Mouse (Mus musculus): ENCODE data around the gene Psmd3.
"Not testable (repeated sequence)": the region's sequence is repeated elsewhere in the genome, so short reads cannot be mapped to it uniquely, and the experiment has no call there.

Psmd3 gene

DNA sequence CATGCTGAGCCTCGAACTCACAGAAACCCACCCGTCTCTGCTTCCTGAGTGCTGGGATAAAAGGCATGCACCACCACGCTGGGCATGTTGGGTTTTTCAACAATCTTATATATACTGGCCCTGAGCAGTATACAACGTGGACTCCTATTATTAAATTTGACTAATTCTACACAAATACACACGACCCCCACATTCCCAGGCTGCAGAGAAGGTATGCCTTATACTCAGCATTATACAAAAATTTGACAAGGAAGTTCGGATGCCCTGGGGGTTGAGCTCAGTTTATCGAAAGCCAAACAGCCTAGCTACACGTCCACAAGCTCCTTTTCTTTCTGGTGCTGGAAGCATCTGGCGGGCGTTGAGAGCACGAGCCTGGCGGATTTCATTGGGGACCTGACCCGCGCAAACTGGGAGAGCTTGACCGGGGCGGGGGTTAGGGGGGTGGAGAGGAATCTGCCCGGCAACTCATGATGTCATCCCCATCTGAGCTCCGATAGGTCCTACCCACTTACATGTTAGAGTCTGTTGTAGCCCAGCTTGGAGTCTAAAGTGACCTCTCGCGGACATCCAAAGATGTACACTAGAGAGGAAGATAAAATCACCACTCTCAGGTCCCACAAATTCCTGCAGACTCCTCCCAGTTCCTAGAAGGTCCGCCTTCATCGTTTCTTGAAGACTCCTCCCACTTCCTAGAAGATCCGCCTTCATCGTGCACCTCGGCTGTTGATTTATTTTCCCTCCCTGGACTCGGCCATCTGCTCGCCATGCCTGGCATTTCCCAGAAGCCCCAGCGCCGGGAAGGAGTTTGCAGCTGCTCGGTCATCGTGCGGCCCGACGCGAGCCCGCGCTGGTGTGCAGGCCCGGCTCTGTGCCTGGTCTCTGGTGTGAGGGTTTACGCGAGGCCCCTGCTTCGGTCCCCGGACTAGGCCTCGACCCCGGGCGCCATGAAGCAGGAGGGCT lies at the start of gene Psmd3:
TSS of gene Psmd3 (plus strand) at position 769 of the 960 bp plus-strand sequence.
- DNase-seq: peak; percentile 90 to 93

DNA sequence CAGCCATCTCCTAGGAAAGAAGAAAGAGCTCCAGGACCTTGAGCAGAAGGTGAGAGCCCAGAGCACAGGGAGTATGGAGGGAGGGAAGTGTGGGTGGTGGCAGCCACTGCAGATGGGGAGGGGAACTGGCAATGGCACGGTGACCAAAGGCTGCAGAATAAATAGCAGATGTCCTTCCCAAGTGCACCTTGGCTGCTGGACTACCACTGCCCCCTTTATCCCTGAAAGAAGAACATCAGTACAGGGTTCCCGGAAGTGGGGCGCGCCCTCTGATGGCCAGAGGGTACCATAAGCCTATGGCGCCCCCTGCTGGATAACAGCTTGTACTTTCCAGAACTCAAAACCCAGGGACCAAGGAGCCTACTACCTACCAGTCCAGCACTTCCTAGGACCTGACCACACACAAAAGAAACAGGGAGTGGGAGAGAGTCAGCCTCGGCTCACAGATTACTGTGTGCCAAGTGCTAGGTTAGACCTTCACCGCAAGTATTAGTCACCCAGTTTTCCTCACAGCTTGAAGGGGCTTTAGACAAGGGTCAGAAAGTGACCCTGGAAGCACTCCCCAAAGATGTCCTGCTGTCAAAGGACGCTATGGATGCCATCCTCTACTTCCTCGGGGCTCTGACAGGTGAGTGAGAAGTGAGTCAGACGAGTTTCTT lies 46.9 kb upstream of the Psmd3 start:
- peak; percentile 6 to 19 for DNase-seq

DNA sequence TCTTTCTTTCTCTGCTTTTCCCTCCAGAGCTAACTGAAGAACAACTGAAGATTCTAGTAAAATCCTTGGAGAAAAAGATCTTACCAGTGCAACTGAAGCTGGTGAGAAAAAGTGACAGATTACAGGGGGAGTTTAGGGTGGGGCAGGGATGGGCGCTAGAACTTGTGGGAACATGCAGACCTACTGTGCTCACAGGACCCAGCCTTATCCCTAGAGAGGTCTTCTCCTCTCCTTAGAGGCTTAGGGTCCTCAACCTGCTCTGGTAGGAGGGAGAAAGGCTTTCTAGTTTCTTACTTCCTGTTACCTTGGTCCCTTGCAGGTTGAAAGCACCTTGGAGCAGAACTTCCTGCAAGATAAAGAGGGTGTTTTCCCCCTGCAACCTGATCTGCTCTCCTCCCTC lies 44.9 kb upstream of the Psmd3 start:
- DNase-seq: no peak

DNA sequence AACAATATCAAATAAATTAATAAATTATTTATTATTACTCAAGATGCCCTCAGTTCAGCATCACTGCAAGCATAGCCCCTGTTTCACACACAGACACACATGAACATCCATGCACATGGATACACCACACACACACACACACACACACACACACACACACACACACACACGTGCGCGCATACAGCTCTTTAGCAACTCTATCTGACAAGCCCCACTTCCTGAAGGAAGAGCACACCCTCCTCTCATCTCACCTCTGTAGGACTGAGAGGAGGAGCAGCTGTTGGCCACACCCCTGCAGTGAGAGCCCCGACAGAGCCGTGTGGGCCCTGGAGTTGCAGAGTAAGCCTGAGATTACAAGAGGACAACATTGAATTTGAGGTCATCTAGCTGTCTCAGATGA lies 42.3 kb upstream of the Psmd3 start:
- no peak for DNase-seq

DNA sequence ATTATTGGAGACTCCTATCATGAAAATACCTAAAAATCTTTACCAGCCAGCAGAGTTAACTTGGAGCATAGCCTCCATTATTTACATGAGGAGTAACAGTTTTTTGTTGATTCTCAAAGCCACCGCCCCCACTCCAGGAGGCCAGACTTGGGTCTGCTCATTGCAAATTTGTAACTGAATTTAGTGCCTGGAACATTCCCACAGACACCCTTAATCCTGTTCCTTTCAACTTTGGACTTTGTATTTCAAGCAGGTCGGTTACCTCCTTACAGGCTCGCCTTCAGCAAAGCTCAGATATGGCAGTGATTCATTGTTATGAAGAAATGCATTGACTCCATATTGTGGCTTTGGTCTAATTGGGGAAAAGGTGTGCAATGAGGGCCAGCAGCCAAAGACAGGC lies 37.6 kb upstream of the Psmd3 start:
- DNase-seq: no peak

DNA sequence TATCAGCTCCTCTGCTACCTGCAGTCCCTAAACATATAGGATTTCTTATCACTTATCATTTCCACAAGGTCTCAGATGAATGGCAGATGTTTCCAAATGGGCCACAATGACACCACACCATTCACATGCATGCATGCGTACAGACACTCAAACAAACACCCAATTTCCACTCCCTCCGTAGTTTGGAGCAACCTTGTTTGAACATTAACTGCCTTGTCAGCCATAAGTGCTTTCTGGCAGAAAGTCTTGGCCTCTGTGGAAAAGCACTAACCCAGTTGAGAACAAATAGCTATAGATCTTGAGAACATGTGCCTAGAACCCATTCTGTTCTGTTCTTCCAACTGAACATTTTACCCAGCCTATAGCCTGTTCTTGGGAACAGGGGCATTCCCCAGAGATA lies 36.4 kb upstream of the Psmd3 start:
- no peak for DNase-seq

DNA sequence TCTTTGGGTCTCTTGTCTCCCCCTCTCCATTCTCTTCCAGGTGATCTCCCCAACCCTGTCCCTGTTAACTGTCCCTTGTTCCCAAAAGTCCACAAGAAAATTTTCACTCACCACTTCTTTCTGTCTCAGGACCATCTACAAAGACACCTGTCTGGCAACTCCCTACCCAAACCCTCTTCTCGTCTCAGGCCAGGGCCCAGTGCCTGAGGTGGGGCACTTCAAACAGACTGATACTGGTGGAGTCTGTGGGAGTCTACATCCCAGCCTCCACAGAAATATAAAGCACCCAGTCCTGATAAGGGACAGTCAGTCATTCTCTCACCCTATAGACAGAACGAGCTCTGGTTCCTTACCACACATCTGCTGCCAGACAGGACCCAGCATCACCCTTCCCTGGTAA lies 35.9 kb upstream of the Psmd3 start, which contains the start of gene Gsdma2:
TSS of gene Gsdma2 (plus strand) at position 301 of the 400 bp plus-strand sequence.
- no peak for DNase-seq

DNA sequence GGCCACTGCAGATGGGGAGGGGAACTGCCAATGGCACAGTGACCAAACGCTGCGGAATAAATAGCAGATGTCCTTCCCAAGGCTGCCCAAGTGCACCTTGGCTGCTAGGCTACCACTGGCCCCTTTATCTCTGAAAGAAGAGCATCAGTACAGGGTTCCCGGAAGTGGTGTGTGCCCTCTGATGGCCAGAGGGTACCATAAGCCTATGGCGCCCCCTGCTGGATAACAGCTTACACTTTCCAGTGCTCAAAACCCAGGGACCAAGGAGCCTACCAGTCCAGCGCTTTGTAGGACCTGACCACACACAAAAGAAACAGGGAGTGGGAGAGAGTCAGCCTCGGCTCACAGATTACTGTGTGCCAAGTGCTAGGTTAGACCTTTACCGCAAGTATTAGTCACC lies 27.3 kb upstream of the Psmd3 start:
- DNase-seq: peak; percentile 10 to 28

DNA sequence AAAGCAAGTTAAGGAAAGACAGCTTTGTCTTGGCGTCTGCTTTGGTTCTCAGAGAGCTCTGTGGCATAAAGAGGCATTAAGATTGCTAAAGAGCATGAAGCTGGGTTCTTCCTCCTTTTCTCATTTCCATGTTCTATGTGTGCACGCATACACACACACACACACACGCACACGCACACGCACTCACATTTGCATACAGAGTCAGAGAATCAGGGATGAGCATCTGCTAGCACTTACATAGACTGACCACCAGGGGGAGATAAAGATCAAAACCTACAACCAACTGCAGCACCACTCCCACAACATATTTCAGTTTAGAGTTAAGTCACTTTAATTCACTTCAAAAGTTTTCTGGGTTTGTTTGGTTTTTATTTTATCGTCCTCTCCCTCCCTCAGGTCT lies 21.8 kb upstream of the Psmd3 start:
- DNase-seq: no peak

DNA sequence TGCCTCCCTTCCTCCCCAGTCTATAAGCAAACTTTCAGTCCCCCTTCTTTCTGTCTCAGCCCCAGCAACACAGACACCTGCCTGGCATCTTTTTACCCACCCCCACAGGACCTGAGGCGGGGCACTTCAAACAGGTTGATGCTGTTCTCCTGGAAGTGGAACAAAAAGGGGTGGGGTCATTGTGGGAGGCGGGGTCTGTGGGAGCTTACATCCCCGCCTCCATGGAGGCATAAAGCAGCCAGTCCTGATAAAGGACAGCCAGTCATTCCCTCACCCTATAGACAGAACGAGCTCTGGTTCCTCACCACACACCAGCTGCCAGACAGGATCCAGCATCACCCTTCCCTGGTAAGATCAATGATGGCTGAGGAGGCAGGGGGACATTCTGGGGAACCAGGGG lies 18.3 kb upstream of the Psmd3 start, which contains the start of gene Gsdma:
TSS of gene Gsdma (plus strand) at position 261 of the 400 bp plus-strand sequence.
- no peak for DNase-seq

DNA sequence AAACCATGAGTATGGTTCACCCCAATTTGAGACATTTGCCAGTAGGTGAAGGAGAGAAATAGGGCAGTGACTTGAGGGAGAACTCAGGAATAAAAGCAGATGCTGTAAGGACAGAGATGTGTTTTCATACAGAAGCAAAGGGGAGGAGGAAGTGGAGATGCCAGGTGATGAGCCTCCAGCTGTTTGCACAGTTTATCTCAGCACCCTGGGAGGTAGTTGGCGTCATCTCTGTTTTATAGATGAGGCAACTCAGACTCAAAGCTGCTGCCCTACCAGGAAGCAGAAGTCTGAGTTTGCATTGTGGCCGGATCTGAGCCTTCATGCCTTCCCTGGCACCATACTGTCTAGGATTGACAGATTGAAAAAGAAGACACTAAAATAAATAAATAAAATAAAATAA lies 13.4 kb upstream of the Psmd3 start:
- DNase-seq: no peak

DNA sequence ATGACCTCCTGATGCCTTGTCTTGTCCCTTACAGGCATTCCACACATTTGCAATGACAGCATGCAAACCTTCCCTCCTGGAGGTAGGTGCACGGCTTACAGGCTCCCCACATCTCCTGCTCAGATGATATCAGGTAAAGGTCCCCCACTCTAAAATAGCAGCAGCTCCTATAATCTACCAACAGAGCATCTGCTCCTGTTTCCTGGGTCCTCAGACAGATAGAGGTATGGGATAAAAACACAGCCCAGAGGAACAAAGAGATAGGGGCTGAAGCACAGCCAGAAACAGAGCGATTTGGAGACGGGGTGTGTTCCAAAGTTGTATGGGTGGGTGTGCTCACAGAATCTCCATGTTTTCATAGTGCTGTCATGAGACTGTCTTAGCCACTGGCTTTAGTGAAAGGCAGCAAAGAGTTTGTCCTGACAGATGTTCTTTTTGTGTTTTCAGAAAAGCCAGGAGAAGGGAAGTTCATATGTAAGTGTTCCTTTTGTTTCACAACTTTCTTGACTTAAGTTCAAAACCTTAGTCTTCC lies 11.0 kb upstream of the Psmd3 start:
- no peak for DNase-seq

DNA sequence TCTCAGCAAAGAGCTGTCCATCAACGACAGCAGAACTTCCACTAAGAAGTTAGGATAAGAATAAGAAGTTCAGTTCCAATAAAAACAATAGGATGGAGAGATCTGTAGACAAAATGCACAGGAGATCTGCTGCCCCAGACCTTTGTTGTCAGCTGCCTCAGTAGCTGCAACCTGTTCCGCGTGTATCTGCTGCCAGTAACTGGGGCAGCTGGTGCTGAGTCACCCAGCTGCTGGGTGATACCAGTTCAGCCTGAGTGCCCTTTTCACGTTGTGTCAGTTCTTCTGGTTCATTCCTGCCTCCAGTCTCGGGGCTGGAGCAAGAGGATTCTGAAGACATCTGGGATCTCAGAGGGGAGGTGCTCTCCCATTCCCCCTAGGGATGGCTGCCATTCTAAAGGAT lies 10.5 kb upstream of the Psmd3 start:
- DNase-seq: no peak

DNA sequence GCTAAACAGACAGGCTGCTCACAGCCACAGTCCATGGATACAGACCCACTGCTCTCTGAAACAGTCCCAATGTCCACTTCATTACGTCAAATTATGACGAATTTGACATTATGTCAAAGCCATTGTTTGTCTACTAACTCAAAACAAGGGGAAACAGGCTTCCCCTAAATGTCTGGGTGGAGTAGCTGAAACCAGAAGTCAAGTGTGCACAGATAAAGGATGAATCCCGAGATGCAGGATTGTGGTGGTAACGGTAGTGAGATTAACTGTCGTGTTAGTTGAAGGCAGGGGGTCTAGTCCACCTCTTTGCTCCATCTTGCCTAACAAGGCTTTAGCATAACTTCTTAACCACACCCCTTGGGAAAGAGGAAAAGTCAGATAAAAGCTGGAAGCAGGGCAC lies 9.9 kb upstream of the Psmd3 start:
- DNase-seq: no peak

DNA sequence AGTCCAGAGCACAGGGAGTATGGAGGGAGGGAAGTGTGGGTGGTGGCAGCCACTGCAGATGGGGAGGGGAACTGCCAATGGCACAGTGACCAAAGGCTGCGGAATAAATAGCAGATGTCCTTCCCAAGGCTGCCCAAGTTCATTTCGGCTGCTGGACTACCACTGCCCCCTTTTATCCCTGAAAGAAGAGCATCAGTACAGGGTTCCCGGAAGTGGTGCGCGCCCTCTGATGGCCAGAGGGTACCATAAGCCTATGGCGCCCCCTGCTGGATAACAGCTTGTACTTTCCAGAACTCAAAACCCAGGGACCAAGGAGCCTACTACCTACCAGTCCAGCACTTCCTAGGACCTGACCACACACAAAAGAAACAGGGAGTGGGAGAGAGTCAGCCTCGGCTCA lies 9.2 kb upstream of the Psmd3 start:
- peak; percentile 35 to 36 for DNase-seq

DNA sequence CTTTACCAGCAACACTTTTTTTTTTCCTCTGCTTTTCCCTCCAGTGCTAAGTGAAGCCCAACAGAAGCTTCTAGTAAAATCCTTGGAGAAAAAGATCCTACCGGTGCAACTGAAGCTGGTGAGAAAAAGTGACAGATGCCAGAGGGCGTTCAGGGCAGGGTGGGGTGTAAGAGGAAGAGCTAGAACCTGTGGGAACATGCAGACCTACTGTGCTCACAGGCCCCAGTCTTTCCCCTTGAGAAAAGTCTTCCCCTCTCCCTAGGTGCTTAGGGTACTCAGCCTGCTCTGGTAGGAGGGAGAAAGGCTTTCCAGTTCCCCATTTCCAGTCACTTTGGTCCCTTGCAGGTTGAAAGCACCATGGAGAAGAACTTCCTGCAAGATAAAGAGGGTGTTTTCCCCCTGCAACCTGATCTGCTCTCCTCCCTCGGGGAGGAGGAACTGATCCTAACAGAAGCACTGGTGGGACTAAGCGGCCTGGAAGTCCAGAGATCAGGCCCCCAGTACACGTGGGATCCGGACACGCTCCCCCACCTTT lies 6.5 kb upstream of the Psmd3 start:
- no peak for DNase-seq

DNA sequence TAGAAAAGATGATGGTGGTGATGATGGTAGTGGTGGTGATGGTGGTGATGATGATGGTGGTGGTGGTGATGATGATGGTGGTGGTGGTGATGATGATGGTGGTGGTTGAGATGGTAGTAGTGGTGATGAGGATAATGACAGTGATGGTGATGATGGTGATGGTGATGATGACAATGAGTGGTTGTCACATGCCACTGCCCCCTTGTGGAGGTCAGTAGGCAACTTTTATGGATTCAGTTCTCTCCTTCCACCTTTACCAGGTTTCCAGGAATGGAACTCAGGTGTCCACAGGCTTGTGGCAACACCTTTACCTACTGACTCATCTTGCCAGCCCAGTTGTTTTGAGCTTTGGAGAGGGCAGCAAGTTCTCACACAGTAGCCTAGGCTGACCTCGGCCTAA lies 2.3 kb upstream of the Psmd3 start:
- DNase-seq: no peak

DNA sequence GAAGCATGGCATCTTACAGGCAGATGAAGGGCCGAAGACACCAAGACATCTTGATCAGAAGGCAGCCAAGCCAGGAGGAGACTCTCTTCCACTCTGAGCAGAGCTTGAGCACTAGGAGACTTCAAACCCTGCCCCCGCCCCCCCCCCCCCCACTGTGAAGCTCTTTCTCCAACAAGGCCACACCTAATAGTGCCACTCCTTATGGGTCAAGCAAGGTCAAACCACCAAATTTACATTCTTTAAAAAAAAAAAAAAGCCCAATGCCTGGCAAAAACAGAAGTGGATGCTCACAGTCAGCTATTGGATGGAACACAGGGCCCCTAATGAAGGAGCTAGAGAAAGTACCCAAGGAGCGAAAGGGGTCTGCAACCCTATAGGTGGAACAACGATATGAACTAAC lies 1.8 kb upstream of the Psmd3 start:
- DNase-seq: not testable (repeated sequence)

DNA sequence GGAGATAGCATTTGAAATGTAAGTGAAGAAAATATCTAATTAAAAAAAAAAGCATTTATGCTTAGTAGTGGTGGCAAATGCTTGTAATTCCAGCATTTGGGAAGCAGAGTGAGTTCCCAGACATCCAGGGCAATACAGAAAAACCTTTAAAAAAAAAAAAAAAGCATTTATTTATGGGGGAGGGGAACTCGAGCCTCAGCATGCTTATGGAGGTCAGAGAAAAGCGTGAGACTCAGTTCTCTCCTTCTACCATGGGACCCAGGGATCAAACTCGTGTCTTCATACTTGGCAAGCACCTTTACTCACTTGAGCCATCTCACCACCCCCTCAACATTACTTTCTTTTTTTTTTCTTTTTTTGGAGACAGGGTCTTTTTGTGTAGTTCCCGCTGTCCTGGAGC lies 1.2 kb upstream of the Psmd3 start:
- DNase-seq: no peak

DNA sequence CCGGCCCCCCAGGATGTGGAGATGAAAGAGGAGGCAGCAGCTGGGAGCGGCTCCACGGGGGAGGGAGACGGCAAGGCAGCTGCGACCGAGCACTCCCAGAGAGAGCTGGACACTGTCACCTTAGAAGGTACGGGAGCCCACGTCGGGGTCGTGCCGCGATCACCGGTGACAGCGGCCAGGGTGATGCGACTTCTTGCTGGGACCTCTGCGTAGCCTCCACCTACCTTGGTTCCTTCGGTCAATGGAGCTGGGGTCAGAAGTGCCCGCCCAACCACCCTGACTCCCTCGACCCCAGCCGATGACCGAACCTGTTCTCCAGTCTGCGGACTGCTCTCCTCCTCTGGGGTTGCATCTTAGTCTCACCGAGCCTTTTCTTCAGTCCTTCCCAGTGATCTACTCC lies 457 bp downstream of the Psmd3 start:
- no peak for DNase-seq

DNA sequence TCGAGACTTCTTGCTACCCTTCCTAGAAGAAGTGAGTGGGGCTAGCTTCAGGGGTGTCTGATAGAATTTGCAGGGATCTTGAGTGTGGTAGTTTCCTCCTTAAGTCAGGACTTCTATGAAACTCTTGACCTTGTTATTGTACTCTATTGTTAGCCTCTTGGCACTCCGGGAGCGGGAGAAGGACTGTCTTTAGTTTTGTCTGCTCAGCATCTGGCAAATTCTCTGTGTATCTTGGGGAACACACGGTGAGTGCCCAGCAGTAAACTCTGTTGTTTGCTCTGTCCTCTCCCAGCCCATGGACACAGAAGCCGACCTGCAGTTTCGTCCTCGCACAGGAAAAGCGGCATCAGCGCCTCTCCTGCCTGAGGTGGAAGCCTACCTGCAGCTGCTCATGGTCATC lies 3.3 kb downstream of the Psmd3 start:
- no peak for DNase-seq

DNA sequence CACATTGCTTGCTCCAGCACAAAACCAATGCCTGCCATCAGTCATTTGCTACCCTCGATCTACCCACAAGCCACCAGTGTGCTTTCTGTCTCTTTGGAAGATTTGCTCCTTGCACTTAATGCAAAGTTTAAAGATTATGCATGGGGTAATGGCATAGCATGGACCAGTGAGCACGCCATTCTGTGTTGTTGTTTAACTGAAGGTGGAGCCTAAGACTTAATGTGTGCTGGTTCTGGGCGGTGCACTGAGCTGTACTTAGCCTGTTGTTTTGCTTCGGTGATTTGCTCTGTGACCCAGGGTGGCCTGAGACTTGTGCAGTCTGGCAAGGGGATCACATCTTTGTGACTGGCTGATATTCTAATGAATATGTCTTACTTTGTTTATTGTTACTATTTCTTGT lies 4.6 kb downstream of the Psmd3 start:
- no peak for DNase-seq

DNA sequence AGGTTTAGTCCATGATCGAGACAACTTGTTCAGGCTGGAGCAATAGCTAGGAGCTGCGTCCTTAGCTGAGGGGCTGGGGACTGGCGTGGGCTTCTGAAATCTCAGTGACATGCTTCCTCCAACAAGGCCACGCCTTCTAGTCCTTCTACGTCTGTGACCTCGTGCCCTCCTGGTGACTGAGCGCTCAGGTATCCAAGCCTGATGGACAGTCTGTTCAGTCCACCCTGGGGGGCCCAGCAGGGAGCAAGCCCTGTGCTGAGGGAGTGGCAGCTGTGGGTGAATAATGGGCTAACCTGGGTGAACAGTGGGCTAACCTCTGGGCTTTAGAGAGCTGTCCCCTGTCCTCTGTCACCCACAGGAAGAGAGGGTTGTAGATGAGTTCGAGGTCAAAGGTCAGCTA lies 5.7 kb downstream of the Psmd3 start:
- no peak for DNase-seq

DNA sequence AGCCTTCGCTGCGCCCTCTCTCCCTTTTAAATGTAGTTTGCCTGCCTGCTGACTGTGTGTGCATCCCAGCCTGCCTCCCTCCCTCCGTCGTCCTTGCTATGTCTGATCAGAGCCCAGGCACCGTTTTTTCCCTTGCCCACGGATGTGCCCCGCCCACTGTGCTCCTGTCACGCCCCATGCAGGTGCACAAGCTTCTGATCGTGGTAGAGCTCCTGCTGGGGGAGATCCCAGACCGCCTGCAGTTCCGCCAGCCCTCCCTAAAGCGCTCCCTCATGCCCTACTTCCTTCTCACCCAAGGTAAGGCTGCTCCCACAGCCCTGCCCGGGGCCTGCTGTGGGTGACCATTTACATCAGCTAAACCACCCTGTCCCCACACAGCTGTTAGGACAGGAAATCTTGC lies 10.8 kb downstream of the Psmd3 start:
- peak; percentile 81 for DNase-seq

All from thymus, adult 18-20 months (tissue).